Mouse (Mus musculus) lung, postnatal 10 days (tissue): ENCODE results near the gene Lrrc58.

Experiments used
- DNase-seq: peaks from one replicate; pipeline ENCODE4 v3.0.0; 2021

Gene Lrrc58

GRCm38 (mm10) chr16:37869470-37870231 lies 1.5 kb downstream of the Lrrc58 start:
- no peak for DNase-seq

GRCm38 (mm10) chr16:37871112-37871715 lies 3.0 kb downstream of the Lrrc58 start:
- DNase-seq = no peak

GRCm38 (mm10) chr16:37874501-37875235 lies 6.5 kb downstream of the Lrrc58 start:
- no peak for DNase-seq

- no peak for DNase-seq
Measured at GRCm38 (mm10) chr16:37877406-37877805, 9.2 kb downstream of the Lrrc58 start.

- no peak for DNase-seq
Measured at GRCm38 (mm10) chr16:37878951-37879505, 10.8 kb downstream of the Lrrc58 start.

GRCm38 (mm10) chr16:37879750-37880419 lies 11.7 kb downstream of the Lrrc58 start:
- no peak for DNase-seq

GRCm38 (mm10) chr16:37881168-37881567 lies 13.0 kb downstream of the Lrrc58 start:
- no peak for DNase-seq

- no peak for DNase-seq
Measured at GRCm38 (mm10) chr16:37888986-37889385, 20.8 kb downstream of the Lrrc58 start.

GRCm38 (mm10) chr16:37892667-37893066 lies 24.5 kb downstream of the Lrrc58 start:
- no peak for DNase-seq

GRCm38 (mm10) chr16:37893381-37893780 lies 25.2 kb downstream of the Lrrc58 start:
- no peak for DNase-seq

- DNase-seq = no peak
Measured at GRCm38 (mm10) chr16:37893942-37894341, 25.8 kb downstream of the Lrrc58 start.

GRCm38 (mm10) chr16:37898790-37899189 lies 30.6 kb downstream of the Lrrc58 start:
- DNase-seq = no peak

GRCm38 (mm10) chr16:37899357-37899756 lies 31.2 kb downstream of the Lrrc58 start:
- DNase-seq = no peak

GRCm38 (mm10) chr16:37901318-37901717 lies 33.1 kb downstream of the Lrrc58 start:
- DNase-seq = no peak

- DNase-seq = no peak
Measured at GRCm38 (mm10) chr16:37906456-37906855, 38.3 kb downstream of the Lrrc58 start.

- no peak for DNase-seq
Measured at GRCm38 (mm10) chr16:37911086-37911485, 42.9 kb downstream of the Lrrc58 start.

- DNase-seq = peak; percentile 66
Measured at GRCm38 (mm10) chr16:37916138-37916817, 48.1 kb downstream of the Lrrc58 start, which contains the start of gene Gpr156. TSS of gene Gpr156 (plus strand) at chr16:37916496.

- no peak for DNase-seq
Measured at GRCm38 (mm10) chr16:37916818-37917201, 48.6 kb downstream of the Lrrc58 start.

GRCm38 (mm10) chr16:37919000-37919399 lies 50.8 kb downstream of the Lrrc58 start:
- no peak for DNase-seq

GRCm38 (mm10) chr16:37920842-37921409 lies 52.7 kb downstream of the Lrrc58 start:
- DNase-seq = no peak

- no peak for DNase-seq
Measured at GRCm38 (mm10) chr16:37926087-37926486, 57.9 kb downstream of the Lrrc58 start.

- no peak for DNase-seq
Measured at GRCm38 (mm10) chr16:37927117-37927516, 58.9 kb downstream of the Lrrc58 start.
